Mouse (Mus musculus): ENCODE results near the gene Dpep3.

Dpep3 gene

DNA sequence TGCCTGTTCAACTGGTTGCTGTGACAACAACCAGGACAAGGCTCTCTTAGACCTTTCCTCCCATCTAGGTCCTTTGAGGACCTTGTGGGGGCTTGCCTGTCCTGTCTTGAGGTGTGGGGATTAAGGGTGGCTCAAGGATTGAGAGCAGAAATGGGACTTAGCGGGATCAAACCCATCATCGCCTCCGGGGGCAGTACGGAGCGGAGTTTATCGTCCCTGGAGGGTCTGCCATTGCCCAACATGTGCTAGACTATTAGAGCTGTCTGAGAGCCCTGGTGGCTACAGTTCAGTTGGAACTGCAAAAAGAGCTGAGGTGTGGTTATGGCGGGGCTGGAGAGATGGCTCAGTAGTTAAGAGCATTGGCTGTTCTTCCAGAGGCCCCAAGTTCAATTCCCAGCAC lies 3.9 kb downstream of the Dpep3 start:
- DNase-seq = no peak

DNA sequence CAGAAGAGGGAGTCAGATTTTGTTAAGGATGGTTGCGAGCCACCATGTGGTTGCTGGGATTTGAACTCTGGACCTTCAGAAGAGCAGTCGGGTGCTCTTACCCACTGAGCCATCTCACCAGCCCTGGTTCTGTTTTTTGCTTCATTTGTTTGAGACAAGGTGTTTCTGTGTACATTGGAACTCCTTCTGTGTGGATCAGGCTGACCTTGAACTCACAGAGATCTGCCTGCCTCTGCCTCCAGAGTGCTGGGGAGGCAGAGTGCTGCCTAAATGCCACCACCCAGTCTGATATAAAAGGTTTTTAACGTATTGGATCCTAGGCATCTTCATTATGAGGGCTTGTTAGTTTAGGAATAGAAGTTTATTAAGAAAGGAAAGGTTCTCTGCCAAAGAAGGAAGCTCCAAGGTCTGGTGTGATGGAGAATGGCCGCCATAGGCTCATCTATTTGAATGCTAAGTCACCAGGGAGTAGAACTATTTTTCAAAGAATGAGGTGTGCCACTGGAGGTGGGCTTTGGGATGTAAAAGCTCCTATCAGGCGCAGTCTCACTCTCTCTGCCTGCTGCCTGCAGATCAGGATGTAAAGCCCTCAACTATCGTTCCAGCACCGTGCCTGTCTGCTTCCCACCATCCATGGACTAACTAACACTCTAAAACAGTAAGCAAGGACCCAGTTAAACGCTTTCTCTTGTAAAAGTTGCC lies 8.1 kb downstream of the Dpep3 start:
- DNase-seq = no peak

DNA sequence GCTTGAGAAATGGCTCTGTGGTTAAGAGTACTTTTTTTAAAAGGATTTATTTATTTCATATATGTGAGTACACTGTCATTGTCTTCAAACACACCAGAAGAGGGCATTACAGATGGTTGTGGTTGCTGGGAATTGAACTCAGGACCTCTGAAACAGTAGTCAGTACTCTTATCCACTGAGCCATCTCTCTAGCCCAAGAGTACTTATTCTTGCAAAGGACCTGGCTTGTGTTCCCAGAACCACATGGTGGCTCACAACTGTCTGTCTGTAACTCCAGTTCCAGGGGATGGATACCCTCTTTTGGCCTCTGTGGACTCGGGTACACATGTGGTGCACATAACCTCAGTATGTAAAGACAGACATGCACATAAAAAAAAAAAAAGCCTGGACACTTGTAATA lies 9.9 kb downstream of the Dpep3 start:
- no peak for DNase-seq

DNA sequence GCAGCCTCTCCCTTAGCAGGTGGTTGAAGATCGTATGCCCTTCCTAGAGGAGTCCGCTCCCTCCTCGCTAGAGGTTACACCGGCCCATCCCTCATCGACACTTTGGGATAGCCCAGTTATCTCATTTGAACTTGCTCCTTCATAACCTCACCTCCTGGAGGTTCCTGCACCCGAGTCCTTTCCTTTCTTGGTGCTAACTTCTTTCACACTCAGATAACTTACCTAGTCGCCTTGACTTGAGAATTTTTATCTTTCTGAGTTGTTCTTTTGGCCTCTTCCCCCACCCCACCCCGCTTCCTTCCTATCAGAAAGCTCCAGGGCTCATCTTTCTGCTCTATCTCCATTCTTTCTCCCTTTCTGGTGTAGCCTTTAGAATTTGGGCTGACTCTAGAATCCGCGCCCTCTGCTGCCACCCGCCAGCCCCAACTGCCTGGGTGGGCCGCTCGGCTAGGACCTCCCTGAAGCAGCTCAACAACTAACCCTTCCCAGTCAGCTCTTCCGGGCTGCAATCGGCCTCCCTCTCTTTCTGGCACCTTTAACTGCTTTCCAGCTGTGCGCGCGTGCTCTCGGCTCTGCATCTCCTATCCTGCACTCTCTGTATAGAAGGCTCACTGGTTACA lies 12.4 kb downstream of the Dpep3 start:
- DNase-seq = no peak

DNA sequence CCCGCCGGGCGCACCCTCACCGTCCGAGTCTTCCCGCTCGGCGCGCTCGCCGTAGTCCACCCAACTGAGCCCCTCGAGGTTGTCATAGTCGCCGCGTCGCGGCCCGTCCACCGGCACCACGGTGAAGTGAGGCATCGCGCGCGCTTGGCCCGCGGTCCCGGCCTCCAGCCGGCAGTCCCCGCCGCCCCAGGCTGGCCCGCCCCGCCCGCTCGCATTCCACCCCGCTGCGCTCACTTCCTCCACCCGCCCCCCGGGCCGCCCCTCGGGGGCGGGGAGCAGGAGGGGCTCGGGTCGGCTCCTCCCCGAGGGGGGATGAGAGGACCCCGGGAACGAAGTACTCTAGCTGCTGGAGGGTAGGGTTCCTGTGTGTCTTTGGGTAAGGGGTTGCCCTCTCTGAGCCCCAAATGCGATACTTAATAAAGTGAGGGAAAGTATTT lies 13.3 kb downstream of the Dpep3 start, which contains the start of gene Slc12a4:
Slc12a4 (minus strand) TSS at position 193 of the 437 bp plus-strand sequence.
- DNase-seq = peak; percentile 75 to 89

DNA sequence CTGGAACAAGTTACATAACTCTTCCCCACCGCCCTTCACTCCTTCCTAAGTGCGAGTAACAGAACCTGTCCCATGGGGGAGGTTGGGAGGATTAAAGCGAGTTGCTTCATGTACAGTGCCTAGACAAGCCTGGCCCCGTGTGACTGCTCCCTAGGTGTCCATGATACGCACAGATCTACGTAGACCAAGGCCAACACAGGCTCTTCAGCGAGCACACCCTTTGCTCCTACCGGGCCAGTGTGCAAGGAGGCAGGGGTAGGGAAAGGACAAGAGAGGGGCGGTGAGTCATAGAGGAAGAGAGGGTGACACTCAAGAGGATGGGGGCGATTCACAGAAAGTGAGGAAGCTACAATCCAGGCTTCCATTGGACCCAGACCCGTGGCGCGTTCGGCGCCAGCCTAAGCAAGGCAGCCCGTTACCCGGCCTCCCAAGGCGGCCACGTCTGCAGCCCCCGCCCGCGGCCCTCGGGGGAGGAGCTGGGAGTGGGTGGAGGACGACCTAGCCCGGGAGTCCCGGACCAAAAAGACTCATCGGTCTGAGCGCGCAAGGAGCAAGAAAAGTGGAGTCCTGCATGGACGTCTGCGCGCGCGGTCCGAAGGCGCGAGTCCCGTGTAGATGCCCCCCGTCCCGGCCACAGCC lies 13.8 kb downstream of the Dpep3 start:
- DNase-seq = peak; percentile 39 to 69

DNA sequence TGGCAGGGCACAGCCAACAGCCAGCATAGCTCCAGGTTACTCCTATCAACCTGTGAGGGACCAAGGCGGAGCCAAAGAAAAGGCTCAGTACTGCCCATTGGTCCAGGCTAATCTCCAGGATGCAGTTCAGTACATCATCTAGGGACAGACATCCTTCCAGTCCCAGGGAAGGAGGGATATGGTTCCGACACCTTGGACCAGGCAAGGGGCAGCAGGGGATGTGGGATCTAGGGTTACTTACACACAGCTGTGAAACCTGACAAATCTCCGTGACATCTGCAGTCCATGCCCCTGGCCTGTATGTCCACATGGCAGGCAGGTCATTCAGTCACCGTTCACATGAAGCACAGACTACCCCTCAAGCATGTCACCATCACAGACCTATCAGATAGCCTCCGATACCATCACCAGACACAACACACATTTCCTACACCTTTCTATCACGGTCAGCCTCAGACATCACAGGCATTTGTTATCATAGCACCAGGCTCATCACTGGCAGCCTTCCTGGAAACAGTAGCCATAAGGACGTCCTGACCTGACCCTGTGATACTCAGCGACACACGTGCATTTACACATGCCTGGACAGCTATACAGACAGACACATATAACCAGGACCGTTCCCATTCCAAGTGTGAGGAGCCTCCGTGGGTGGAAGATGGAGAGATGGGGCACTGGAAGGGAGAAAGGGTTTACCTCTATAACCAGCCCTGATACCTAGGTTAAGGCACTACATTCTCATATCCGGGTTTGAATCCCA lies 14.5 kb downstream of the Dpep3 start:
- no peak for DNase-seq

DNA sequence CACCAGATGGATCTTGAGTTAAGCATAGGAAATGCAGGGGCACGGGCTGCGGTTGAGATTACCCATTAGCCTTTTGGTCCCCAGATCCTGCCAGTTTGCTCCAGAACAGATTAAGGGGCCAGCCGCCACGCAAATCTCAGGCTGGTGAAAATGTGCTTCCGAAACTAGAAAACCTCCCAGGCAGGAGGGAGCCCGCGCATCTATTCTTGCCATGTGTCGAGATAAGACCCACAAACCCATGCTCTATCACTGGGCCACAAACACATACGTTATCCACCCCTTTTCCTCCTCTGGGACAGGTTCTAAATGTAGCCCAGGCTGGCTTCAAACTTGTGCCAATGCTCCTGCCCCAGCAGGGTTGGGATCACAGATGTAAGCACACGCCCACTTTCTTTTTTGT lies 17.7 kb downstream of the Dpep3 start:
- DNase-seq = no peak

DNA sequence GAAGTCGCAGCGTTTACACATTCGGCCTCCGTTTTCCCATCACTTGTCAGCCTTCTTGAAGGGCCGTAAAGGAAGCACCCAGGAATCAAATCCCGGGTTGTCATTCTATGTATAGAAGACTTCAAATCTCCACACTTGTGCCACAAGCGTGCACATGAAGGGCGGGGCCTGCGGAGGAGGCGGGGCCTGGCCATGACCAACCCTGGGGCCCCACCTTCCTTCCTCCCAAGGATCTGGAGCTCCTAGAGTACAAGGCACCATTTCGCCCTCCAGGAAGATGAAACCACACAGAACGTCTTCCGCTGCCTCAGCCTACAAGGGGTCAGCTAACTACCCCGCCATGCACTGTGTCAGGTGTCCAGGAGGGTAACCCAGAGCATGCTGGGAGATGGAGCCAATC lies 18.1 kb downstream of the Dpep3 start:
- no peak for DNase-seq

DNA sequence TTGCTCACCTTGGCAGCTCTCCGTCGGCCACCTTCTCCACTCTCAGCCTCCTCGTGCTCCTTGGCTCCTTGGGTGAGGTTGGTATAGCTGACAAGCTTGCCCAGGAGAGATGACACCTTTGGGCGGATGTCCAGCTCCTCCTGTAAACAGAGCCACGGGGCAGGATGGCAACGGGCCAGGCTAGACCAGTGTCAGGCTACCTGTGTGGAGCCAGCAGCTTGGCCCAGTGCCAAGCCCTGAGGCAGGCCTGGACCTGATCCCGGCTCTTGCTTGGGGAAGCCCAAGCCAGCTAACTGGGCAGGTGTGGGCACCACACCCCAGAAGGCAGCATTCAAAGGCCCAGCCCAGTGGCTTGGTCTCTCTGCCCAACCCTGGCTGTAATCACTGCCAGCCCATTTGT lies 19.9 kb downstream of the Dpep3 start:
- DNase-seq = peak; percentile 91 to 93

DNA sequence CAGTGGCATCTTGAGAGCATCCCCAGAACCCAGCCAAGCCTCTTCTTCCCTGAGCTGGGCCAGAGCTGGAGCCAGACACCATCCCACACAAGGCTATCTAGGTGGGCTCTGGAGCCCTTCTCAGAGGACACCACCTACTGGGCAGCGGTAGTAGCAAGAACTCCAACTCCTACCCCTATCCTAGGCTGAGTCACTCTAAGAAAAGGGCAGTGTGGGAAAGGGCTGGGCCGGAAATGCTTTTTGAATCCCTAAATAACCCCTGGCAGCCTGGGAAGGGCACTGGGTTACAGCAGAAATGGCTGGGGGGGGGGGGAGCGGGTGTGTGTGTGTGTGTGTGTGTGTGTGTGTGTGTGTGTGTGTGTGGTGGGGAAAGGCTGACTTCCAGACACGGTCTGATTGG lies 21.4 kb downstream of the Dpep3 start:
- peak; percentile 71 to 86 for DNase-seq

DNA sequence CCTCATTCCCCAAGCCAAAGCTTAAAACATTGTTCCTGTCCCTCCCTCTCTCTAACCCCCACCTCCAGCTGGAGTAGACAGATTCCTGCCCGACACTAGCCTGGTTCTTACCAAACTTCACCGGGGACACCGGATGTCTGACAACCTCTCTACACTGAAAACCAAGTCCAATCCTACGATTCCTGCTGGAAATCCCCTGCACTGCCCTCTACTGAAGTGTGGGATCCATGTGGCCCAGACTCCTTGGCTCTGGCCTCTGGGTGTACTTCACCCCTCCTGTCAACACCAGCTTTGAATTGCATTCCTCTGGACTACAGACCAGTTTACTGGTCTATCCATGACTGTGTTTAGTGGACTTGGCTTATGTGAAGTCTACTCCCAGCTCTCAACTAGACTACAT lies 22.7 kb downstream of the Dpep3 start:
- no peak for DNase-seq

DNA sequence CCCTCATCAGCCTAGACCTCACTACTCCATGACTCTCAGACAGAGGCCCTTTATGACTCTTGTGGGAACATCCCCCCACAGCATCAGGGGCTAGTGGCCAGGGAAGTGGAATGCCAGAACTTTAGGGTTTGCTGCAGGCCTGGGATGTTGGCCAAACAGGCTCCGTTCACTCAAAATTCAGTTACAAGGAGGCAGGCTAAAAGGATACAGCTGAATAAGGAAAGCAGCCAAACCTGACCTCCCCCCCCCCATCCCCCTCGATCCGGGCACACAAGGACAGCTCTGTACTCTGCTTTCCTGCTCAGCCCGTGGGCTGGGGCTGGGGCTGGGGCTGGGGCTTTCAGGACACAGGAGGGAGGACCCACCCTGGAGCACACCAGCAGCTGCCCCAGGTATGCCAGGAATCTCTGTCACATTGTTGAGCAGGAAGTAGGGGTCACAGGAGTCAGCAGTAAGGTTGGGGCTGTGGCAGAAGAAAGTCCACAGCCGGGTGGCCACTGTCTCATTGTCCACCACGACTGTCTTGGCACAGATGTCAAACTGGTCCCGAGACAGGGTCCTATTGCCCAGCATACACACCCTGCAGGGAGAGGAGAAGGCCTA lies 28.1 kb downstream of the Dpep3 start:
- peak; percentile 50 to 71 for DNase-seq

DNA sequence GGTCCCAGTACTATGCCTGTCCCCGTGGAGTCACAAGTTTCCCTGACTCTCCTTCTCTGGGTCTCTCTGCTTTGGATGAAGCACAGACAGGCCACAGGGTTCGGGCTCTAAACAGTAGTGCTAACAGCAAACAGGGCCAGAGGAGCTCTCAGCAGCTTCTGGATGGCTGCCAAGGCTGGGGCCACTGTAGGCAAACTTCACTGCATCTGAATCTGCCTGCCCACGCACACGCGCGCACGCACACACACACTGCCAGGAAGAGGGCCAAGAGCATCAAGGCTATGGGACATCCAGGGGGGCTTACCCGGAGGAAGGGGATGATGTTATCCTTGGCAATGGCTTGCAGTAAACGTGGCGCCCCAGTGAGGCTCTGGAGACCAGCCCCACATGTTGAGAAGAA lies 29.9 kb downstream of the Dpep3 start:
- DNase-seq = peak; percentile 65 to 66

DNA sequence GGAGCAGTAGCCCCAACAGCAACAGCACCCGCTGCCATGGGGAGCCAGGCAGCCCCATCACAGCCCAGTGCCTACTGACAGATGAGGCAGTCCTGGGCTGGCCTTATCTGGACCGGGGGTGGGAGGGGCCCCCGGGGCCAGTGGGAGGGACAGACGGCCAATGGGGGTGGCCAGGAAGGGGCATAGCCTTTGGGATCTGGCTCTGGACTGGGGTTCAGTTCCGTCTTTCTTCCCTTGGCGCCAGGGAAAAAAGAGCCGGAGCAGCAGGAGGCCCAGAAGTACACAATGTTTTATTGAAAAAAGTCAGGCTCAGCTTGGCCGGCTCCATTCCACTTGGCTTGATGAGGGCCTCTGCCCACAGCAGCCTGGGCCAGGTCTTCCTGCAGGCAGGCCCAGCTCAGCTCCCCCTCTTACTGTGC lies 35.9 kb downstream of the Dpep3 start, which contains the start of gene Lcat:
Lcat (minus strand) TSS at position 62 of the 419 bp plus-strand sequence.
- DNase-seq = peak in 1 of 2 experiments; percentile 33

DNA sequence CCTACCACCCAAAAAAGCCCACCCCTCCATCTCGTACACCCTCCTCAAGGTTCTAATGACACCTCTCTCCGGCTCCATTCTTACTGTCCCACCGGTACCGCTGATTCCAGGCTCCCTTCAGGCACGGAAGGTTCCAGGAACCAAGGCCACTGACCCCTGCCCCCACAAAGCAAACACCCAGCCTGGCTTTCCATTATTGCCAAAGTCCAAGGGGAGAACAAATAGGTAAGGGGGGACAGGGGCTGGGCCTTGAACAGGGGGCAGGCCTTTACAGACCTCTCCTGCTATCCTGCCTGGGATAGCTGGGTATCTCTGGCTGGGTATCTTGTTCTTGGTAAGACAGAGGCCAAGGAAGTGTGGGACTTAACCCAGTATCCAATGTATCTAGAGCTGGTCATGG lies 36.7 kb downstream of the Dpep3 start:
- DNase-seq = no peak

DNA sequence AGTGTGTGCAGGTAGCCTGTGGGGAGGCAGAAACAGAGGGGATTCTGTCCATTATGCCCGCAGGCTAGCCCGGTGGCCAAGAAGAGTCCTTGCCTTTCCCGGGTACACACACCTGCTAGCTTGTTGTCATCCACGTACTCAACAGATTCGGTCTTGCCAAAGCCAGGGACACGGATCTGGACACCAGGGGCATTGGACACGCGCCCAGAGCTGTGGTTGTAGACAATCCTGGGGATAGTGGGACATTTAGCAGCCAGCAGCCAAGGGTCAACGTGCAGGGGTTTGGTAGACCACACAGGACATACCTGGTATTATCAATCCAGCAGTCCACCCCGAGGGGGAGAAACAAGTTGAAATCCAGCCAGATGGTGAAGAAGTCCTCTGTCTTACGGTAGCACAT lies 37.2 kb downstream of the Dpep3 start:
- DNase-seq = no peak

DNA sequence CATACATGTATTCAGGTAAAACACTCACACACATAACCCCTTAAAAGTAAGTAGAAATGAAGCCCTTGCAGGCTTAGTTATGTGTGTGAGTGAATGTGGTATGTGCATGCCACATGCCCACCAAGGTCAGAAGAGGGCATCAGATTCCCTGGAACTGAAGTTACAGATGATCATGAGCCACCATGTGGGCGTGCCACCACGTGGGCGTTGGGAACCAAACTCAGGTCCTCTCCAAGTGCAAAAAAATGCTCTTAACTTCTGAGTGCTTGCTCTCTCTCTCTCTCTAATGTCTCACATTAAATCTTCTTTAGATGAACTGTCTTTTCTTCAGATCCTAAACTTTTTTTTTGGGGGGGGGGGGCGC lies 40.9 kb downstream of the Dpep3 start, which contains the start of gene Psmb10:
Psmb10 (minus strand) TSS at position 139 of the 364 bp plus-strand sequence.
- peak in 1 of 2 experiments; percentile 35 for DNase-seq

DNA sequence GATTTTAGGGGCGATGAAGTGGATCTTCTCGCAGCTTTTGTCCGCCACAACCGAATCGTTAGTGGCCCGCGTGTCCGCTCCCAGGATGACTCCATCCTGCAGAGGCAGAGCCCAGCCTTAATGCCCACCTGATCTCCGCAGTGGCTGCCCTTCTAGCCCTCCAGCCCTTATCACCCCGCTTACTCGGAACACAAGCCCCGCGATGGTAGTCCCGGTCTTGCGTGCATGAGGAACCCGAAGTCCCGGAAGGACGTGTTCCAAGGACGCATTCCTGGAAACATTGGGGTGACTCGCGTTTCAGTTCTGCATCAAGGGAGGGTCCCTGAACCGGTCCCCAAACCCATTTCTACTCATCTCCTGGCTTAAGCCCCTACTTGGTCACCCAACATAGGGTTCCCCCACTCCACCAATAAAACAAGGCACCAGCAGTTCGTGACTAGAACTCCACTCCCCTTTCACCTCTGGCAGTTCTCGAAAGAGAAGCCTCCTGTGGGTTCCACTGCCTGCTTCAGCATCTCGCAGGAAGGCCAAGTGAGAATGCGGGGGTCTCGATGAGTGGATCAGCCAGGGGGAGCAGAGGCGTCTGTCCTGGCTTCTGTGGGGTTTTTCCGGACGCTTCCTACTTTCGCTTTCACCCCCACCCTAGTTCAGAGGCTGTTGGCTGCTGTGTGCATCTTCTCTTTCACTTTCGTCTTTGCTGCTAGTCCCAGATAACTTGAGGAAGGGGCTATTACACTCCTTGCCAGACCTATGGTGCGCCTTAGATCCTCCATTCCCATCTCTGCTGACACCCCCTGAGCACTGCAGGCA lies 41.5 kb downstream of the Dpep3 start:
- peak; percentile 52 to 62 for DNase-seq

DNA sequence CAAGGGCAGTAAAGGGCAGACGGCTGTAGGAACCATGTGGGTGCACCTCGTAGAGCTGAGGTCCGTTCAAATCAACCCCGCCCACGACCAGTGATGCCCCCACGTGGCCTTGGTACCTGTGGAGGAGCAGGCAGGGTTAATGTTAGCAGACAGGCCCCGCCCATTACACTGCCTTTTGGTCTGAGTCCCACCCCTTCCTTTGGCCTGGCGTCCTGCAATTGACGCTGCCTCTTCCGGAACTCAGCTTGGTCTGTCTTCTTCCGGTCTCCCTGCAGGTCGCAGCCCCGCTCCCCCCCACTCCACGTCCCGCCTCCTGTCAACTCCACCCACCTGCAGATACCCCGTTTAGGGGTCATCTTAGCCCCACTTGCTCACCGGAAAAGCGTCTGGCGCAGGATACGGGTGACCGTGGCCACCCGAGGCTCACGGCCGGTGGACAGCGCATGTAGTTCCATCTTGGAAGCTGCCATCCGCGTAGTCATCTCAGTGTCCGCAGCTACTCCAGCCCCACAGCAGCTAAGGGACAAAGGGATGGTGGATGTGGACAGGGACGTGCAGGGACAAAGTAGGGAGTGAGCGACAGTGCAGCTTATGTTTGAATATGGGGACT lies 42.3 kb downstream of the Dpep3 start:
- DNase-seq = peak; percentile 96 to 97

DNA sequence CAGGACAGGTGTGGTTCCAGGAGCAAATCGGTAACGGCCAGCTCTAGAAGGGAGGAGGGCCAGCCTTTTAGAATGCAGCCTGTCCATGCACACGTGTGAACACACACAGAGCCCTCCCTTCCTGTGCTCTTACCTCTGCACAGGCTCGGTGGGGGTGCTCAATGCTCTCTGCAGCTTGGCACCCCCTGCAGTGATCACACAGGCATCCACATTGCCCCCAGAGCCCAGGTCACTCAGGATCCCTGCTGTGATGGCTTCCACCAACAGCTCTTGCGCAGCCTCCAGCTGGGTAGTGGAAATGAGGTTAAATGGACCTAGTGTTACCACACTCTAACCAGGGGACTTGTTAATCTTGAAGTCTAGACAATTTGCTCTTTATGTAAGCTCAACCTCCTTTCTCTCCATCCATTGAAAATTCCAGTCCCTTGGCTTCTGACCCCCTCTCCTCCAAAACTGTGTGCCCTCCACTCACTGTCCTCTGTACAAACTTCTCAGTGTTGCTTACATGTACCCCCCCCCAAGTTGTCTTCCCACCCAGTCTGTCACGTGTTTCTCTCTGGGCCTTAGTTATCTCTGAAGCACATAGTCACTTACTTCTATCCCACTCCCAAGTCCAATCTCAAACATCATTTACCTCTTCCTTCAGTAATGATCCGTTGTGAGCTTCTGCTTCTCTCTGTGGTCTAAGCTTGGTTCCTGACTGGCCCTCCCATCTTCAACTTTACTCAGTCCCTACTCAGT lies 43.2 kb downstream of the Dpep3 start:
- DNase-seq = no peak
